Mouse (Mus musculus): ENCODE data around the gene Col8a2. TPM values are rescaled to one million over a fixed set of nuclear protein-coding genes. Genes with fewer than 3 reads are reported as not detected.
A peak's percentile ranks its signal among the peaks of the same experiment; 100 is the strongest.

Col8a2 gene
- total RNA-seq, 2 experiments from 2014 or later: 1.7 to 2.8 TPM

DNA sequence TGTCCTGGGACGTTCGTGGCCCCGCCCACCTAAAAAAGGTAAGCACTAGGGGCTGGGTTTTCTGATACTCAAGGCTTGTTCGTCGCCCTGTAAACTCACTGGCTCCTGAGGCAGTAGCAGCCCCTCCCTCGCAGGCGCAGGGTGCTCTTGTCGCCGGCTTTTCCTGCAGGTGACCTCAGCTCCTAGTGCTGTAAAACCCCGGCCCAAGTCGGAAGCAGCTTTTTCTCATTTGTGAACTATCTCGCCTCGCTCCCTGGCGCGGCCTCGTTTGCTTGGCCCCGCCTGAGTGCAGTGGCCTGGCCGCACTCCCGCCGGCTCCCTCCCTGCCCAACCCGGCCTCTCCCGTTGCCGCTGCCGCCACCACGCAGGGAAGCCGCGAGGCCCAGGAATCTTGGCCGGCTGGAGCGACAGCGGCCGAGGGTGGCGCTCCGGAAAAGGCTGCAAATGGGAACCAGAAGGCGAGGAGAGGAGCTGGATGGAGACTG lies 10.1 kb downstream of the Col8a2 start:
- DNase-seq (ENCODE audit: low spot score in 2 of 2): peak; percentile 39 to 65

GRCm38 (mm10) chr4:126300916-126301583 lies 14.5 kb downstream of the Col8a2 start:
- no peak for DNase-seq (ENCODE audit: low spot score in 2 of 2)

DNA sequence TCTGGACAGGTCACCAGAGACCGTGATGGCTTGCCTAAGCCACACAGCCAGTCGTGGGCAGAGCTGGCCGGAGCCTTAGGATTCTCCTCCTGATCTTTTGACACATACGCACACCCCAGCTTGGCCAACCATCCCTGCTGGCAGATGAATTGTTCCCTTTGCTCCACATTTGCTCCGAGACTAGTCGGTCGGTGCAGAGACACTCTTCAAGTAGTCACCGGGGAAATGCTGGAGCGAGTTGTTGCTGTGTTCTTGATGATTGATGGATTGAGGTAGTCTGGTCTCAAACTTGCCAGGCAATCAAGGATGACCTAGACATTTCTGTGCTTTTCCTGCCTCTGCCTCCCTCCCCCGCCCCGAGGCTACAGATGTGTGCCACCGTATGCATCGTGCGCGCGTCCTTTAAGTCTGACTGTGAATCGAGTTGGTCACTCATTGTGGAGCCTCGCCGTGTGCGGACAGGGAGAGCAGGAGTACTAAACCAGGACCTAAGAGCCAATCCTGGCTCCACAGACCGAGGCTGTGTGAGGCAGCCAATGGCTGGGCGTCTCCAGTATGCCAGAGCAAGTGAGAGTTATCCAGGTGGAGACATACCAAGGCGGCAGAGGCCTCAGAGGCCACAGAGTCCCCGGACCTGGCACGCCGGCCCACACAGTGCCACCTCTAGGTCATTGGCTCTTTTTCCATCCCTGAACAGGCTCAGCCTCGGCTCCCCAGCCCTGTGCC lies 15.2 kb downstream of the Col8a2 start:
- no peak for DNase-seq (ENCODE audit: low spot score in 2 of 2)

- no peak for DNase-seq (ENCODE audit: low spot score in 2 of 2)
Measured at GRCm38 (mm10) chr4:126303877-126304276, 17.3 kb downstream of the Col8a2 start.

DNA sequence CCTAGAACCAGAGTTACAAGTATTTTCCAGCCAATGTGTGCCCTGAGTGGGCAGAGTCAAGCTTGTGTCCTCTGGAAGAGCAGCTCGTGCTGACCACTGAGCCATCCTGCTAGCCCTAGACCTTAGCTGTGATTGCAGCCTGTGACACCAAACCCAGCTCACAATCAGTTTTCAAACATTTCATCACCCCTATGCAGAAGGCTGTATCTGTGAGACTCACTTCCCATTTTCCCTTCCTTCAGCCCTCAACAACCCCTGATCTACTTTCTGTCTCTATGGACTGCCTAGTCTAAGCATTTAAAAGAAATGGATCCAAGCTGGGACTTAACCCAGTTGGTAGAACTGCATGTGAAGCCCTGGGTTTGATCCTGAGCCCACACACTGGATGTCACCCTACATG lies 18.8 kb downstream of the Col8a2 start:
- no peak for DNase-seq (ENCODE audit: low spot score in 2 of 2)

DNA sequence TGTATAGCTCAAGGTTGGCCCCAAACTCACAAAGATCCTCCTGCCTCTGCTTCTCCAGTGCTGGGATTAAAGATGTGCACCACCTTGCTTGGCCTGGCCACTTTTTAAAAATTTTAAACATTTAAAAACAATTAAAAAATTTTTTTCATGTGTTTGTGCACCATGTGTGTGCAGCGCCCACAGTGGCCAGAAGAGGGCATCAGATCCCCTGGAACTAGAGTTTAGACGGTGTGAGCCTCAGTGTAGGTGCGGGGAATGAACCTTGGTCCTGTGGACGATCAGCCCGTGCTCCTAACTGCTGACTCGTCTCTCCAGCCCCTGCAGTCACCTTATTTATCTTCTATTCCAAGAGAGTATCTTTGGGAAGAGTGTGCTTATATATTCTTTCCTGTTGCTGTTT lies 19.5 kb downstream of the Col8a2 start:
- DNase-seq (ENCODE audit: low spot score in 2 of 2): no peak

DNA sequence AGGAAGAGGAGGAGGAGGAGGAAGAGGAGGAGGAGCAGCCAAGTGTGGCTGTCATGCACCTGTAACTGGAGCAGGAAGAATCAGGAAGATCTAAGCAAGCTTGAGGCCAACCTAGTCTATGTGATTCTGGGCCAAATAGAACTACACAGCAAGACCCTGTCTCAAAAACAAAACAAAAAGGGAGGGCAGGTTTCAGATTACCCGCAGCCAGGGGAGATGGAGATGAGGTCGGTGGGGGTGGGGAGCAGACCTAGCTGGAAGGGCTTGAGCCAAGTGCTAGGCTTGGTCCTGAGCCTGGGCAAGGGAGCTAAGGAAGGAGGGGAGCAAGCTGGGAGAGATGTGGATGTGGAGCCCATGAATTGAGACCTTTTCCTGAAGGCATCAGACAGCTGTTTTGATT lies 20.2 kb downstream of the Col8a2 start:
- DNase-seq (ENCODE audit: low spot score in 2 of 2): no peak

DNA sequence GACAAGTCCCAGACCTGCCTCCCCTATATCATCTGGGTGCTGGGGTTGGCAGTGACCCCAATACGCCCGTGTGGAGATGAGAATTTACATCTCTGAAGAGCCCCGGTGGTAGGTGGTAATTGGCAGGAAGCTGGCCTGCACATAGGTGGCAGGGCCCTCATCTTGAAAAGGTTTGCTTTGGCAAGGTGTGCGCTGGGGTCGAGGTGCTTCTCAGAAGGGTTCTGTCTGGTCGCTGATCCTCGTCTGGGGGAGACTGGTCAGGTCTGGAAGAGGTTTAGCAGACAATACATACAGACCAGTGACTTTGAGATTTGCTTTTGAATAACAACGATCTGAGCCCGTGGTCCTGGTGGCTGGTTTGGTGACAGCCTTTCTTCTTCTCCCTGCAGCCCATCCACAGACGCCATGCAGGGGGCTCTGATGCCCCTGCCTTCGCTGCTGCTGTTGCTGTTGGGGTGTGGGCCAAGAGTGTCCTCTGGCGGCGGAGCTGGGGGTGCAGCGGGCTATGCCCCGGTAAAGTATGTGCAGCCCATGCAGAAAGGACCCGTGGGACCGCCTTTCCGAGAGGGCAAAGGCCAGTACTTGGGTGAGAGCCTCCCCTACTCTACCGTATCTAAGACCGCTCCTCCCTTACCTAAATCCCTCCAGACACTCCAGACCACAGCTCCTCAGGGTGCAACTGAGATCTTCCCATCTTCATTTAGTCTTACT lies 22.8 kb downstream of the Col8a2 start:
- DNase-seq (ENCODE audit: low spot score in 2 of 2): no peak

DNA sequence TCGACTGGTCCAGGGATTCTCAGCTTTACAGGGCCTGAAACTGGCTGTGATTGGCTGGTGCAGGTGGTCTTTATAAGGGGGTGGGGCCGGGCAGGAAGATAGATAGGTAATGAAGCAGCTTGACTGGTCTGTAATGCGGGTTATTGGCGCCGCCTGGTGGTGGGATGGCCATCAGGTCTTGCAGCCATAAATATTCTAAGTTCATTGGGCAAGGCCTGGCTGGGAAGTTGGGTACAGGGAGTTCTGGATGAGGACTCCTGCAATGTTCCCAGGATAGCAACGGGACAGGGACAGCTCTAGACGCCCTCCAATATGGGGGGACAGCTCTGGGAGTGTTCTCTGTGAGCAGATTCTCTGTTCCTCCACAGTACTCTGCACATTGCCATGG lies 23.3 kb downstream of the Col8a2 start:
- DNase-seq (ENCODE audit: low spot score in 2 of 2): peak; percentile 83 to 88

- DNase-seq (ENCODE audit: low spot score in 2 of 2): no peak
Measured at GRCm38 (mm10) chr4:126310344-126310743, 23.8 kb downstream of the Col8a2 start.

DNA sequence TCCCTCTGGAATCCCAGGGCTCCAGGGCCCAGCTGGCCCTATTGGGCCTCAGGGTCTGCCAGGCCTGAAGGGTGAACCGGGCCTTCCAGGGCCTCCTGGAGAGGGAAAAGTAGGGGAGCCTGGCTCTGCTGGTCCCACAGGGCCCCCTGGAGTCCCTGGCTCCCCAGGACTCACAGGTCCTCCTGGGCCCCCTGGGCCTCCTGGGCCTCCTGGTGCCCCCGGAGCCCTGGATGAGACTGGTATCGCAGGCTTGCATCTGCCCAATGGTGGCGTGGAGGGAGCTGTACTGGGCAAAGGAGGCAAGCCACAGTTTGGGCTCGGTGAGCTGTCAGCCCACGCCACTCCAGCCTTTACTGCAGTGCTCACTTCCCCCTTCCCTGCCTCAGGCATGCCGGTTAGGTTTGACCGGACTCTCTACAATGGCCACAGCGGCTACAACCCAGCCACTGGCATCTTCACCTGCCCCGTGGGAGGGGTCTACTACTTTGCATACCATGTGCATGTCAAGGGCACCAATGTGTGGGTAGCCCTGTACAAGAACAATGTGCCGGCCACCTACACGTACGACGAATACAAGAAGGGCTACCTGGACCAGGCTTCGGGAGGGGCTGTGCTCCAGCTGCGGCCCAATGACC lies 25.1 kb downstream of the Col8a2 start:
- DNase-seq (ENCODE audit: low spot score in 2 of 2): no peak

GRCm38 (mm10) chr4:126313202-126313601 lies 26.6 kb downstream of the Col8a2 start:
- DNase-seq (ENCODE audit: low spot score in 2 of 2): no peak

GRCm38 (mm10) chr4:126314393-126314792 lies 27.8 kb downstream of the Col8a2 start:
- no peak for DNase-seq (ENCODE audit: low spot score in 2 of 2)

DNA sequence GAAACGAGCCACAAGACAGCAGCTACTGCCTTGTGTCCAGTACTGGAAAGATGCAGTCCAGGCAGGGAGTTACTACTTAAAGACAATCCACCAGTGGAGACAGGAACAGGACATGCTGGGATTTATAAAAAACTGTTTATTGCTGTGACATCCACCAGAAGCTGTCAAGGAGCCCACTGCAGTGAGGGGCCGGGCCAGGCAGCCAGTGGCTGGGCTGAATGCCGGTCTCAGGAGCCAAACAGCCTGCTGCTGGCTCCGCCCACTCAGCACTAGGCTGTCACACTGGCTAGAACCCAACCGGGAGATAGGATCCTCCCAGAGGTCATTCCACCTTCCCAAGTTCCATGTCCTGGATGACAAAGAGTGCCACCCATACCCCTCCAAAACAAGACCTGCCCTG lies 29.3 kb downstream of the Col8a2 start:
- DNase-seq (ENCODE audit: low spot score in 2 of 2): peak in 1 of 2 experiments; percentile 18

GRCm38 (mm10) chr4:126316443-126317040 lies 29.9 kb downstream of the Col8a2 start:
- DNase-seq (ENCODE audit: low spot score in 2 of 2): no peak

DNA sequence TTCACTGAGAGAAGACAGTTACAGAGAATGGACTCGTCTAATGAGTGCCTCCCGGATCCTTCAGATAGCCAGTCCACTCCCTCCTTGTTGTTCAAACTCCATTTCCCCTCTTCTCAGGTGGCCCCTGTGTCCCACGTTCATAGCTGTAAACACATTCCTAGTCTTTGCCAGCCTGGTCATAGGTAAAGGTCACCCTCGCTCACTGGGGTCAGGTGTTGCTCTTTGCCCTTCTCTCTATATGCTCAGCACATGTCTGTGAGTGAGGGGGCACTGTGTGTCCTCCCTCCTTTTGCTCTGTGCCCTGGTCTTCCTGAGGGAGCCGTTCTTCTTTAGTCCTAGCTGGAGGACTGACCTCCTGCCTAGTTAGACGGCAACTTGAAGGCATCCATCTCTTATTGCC lies 33.2 kb downstream of the Col8a2 start:
- no peak for DNase-seq (ENCODE audit: low spot score in 2 of 2)

DNA sequence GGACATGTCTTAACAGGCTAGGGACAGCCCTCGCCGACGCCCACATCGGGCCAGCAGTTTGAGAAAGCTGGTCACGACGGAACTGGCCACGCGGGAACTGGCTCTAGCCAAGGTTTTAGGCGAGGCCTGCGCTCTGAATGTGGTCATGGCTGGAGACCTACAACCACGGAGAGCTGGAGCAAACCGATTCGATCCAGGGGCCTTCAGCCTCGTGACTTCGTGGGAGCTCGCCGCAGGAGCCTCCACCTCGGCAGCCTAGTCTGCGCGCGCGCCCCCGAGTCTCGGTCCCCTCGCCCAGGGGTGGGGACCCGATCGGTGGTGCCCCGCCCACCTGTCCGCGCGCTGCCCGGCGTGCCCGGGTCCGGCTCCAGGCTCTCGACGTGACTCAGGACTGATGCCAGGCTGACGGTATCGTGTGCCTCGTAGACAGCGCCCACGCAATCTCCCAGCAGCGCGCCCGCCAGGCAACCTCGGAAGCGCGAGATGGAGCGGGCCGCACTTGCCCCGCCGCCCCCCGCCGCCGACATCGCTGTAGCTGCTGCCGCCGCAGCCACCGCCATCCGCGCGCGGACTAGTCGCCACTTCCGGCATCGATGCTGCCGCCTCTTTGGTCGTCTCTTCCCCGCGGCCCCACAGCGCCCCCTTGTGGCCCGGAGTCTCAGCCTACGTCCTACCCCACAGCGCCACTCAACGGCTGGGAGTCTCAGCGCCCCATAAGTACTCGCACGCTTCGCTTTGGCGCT lies 34.7 kb downstream of the Col8a2 start, which contains the start of gene Adprhl2:
TSS of gene Adprhl2 (minus strand) at position 593 of the 743 bp plus-strand sequence.
- DNase-seq (ENCODE audit: low spot score in 2 of 2): peak; percentile 99 to 100

DNA sequence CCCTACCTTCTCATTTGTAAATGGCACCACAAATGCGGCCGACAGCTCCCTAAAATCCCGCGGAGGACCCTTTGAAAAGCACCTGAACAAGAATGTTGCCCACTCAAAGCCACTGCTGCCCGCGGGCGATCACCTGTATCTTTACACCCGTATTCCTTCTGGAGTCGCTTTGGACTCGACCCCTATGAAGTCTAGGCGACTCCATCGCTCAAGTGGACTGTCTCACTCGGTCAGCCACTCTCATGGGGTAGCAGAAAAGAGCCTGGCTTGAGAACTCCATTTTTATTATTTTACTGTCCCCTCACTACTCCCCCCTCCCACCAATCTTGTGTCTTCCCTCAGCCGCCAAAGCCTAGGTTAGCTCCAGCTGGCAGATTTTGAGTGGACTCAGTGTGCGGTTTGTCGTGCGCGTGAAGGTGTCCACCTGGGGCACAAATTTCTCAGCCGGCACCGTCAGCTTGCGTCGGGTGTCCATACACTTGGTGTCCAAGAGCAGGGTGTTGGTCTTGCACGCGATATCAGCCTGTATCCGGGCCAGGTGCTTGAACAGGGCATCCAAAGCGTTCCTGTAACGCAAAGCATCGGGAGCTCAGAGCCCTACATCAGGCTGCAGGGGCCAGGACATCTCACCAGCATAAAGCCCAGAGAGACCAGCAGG lies 35.4 kb downstream of the Col8a2 start:
- DNase-seq (ENCODE audit: low spot score in 2 of 2): no peak

DNA sequence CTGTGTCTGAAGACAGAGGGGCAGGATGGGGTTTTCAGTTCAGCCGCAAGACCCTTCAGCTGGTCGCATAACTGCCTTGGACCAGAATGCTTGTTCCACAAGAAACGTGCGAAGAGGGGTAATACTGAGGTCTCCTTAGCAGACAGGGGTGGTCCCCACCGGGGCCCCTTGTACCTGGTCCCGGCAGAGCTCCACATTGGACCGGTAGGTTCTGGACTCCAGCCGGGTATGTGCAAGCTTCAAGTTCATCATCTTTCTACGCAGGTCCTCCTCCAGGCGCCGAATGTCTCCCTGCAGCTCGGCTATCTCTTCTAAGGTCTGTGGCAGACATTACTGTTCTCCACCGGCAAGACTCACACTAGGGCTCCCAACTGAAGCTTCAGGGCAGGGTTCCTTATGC lies 36.1 kb downstream of the Col8a2 start:
- no peak for DNase-seq (ENCODE audit: low spot score in 2 of 2)

DNA sequence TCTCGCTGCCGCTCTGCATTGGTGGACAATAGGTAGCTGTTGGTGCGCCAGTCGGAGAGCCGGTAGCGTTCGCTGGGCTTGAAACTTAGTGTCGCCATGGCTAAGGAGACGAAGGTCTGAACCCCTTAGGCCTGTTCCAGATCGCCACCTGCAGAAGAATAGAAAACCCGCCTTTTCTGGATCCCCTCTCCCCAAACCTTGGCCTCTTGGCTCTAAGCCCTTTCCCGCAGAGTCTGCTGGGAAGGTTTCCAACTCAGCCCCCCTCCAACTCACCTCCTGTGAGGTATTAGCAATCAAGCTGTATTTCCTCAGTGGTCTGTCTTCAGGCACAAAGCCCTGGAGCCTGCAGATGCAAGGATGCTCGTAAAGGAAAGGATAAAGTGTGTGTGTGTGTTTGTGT lies 38.3 kb downstream of the Col8a2 start:
- DNase-seq (ENCODE audit: low spot score in 2 of 2): no peak
